Mouse (Mus musculus) ES-E14 (cell line): Measurements from ENCODE around the gene Lamc2. TPM values are rescaled to one million over a fixed set of nuclear protein-coding genes. Genes with fewer than 3 reads are reported as not detected.

Experiments
- DNase-seq: peaks from one replicate; pipeline ENCODE4 v3.0.0-alpha.2; 2013; ENCODE audit warnings: low read depth, low spot score
- H3K27ac ChIP-seq: 2 replicates; pipeline ENCODE4 v1.5.1; 2012; ENCODE audit warnings: low read depth, mild to moderate bottlenecking, low read length, moderate library complexity, mixed read lengths; ENCODE audit not compliant: poor library complexity, insufficient read depth, severe bottlenecking
- H3K36me3 ChIP-seq: 2 replicates; pipeline ENCODE4 v1.6.1; 2012; ENCODE audit warnings: mild to moderate bottlenecking, low read length, moderate library complexity, mixed read lengths; ENCODE audit not compliant: control insufficient read depth, poor library complexity, insufficient read depth, severe bottlenecking
- H3K4me1 ChIP-seq, 2 experiments: fragments of 150-350 bp in 1 of 2; sonication (generic) in 1 of 2; 2 replicates each; pipeline ENCODE4 v1.6.1; 2012; ENCODE audit warnings: low read length in 2 of 2, mild to moderate bottlenecking in 1 of 2, mixed read lengths in 1 of 2; ENCODE audit not compliant: control insufficient read depth in 2 of 2, insufficient read depth in 2 of 2, poor library complexity in 1 of 2
- H3K4me3 ChIP-seq, 2 experiments: fragments of 150-350 bp in 1 of 2; sonication (generic) in 1 of 2; 2 replicates each; pipeline ENCODE4 v1.5.1; 2012; ENCODE audit warnings: low read length in 2 of 2, low read depth in 1 of 2, mild to moderate bottlenecking in 1 of 2, mixed read lengths in 1 of 2; ENCODE audit not compliant: insufficient read depth in 1 of 2, poor library complexity in 1 of 2, severe bottlenecking in 1 of 2
- H3K9ac ChIP-seq: 2 replicates; pipeline ENCODE4 v1.6.1; 2012; ENCODE audit warnings: low read depth, mild to moderate bottlenecking, low read length, mixed read lengths; ENCODE audit not compliant: poor library complexity, insufficient read depth, severe bottlenecking
- H3K9me3 ChIP-seq: fragments of 150-350 bp; sonication (generic); 2 replicates; pipeline ENCODE4 v1.6.1; 2012; ENCODE audit warnings: low read depth, mild to moderate bottlenecking, low read length; ENCODE audit not compliant: control insufficient read depth, insufficient read depth
- CHD2 ChIP-seq: IDR thresholded peaks from 2 replicates; pipeline ENCODE4 v1.6.1; 2014; ENCODE audit warnings: mild to moderate bottlenecking, low read depth, low read length, inconsistent platforms
- HCFC1 ChIP-seq: IDR thresholded peaks from 2 replicates; pipeline ENCODE4 v1.6.1; 2012; ENCODE audit warnings: low read length, inconsistent platforms, borderline replicate concordance; ENCODE audit not compliant: insufficient read depth
- MAFK ChIP-seq: IDR thresholded peaks from 2 replicates; pipeline ENCODE4 v1.6.1; 2014; ENCODE audit warnings: mild to moderate bottlenecking, low read depth, low read length, inconsistent platforms; ENCODE audit not compliant: insufficient read depth
- ZC3H11A ChIP-seq: IDR thresholded peaks from 2 replicates; pipeline ENCODE4 v1.6.1; 2012; ENCODE audit warnings: low read depth, mild to moderate bottlenecking, inconsistent platforms, low read length, borderline replicate concordance
- ZNF384 ChIP-seq: IDR thresholded peaks from 2 replicates; pipeline ENCODE4 v1.6.1; 2012; ENCODE audit warnings: low read depth, low read length, inconsistent platforms
- in situ Hi-C, 2 experiments: fragments of 600-800 bp; cut with MboI; formaldehyde crosslinking; loops; one replicate each; pipeline ENCODE4 v1.15.1; 2025; ENCODE audit warnings: low sequenced_read_pairs in 2 of 2, inconsistent platforms in 1 of 2; ENCODE audit not compliant: unreplicated experiment in 2 of 2
- total RNA-seq: library from RNA; depleted of rRNA; stranded (reverse); fragments of 300-350 nt; gene quantifications from 2 replicates; pipeline ENCODE4 v1.2.3, GENCODE M21; 2012

Gene Lamc2
- total RNA-seq, 1 experiment: 24.3 TPM

- no peak overlapping the region for H3K9ac ChIP-seq
- H3K4me1 ChIP-seq: peaks cover 5 to 9% of the 10 kb centered on the region in 2 experiments; a peak in 3 of 4 replicates
- no peak overlapping the region for H3K27ac ChIP-seq
- in situ Hi-C loops: no loop called here
- no peak overlapping the region for H3K4me3 ChIP-seq
- no peaks in the 10 kb centered on the region for H3K9me3 ChIP-seq
- H3K36me3 ChIP-seq: no peaks in the 10 kb centered on the region; the same call in 1 of the 2 replicates
- no peak for TF ChIP-seq CHD2
- TF ChIP-seq ZC3H11A: no peak
- TF ChIP-seq MAFK: no peak
- TF ChIP-seq ZNF384: no peak
- TF ChIP-seq HCFC1: no peak
- no peak for DNase-seq
Measured at GRCm38 (mm10) chr1:153109346-153109745, 76.9 kb downstream of the Lamc2 start.

GRCm38 (mm10) chr1:153107866-153108265 is 78.4 kb downstream of the Lamc2 start:
- no peak overlapping the region for H3K27ac ChIP-seq
- no peak overlapping the region for H3K9ac ChIP-seq
- TF ChIP-seq CHD2 (no peak), ZC3H11A (no peak), ZNF384 (no peak), MAFK (no peak), HCFC1 (no peak)
- no peak for DNase-seq
- in situ Hi-C loops: no loop called here
- no peak overlapping the region for H3K4me3 ChIP-seq
- no peaks in the 10 kb centered on the region for H3K9me3 ChIP-seq
- no peaks in the 10 kb centered on the region; the same call in 1 of the 2 replicates for H3K36me3 ChIP-seq
- H3K4me1 ChIP-seq: peaks cover 5 to 13% of the 10 kb centered on the region in 2 experiments; a peak in 3 of 4 replicates

GRCm38 (mm10) chr1:153104804-153105203 is 81.4 kb downstream of the Lamc2 start:
- Histone ChIP-seq H3K4me3 (no peak overlapping the region), H3K4me1 (peaks cover 7 to 24% of the 10 kb centered on the region in 2 experiments; a peak in 3 of 4 replicates), H3K36me3 (no peaks in the 10 kb centered on the region), H3K9me3 (no peaks in the 10 kb centered on the region), H3K9ac (no peak overlapping the region), H3K27ac (no peak overlapping the region)
- in situ Hi-C loops: no loop called here
- TF ChIP-seq MAFK: no peak
- no peak for TF ChIP-seq ZC3H11A
- TF ChIP-seq HCFC1: no peak
- TF ChIP-seq ZNF384: no peak
- no peak for TF ChIP-seq CHD2
- no peak for DNase-seq

GRCm38 (mm10) chr1:153103186-153103554 is 83.1 kb downstream of the Lamc2 start:
- DNase-seq: no peak
- TF ChIP-seq ZNF384 (peak; percentile 5; the same call in 1 of the 2 replicates), CHD2 (no peak)
- Histone ChIP-seq H3K4me3 (no peak overlapping the region), H3K27ac (no peak overlapping the region), H3K9me3 (no peaks in the 10 kb centered on the region), H3K36me3 (no peaks in the 10 kb centered on the region), H3K9ac (no peak overlapping the region), H3K4me1 (peaks cover 2 to 27% of the 10 kb centered on the region in 2 experiments; a peak in 2 of 4 replicates)
- in situ Hi-C loops: no loop called here
